Mouse (Mus musculus) liver, postnatal 0 days (tissue): ENCODE measurements around the gene Elac2. TPM values are rescaled to one million over a fixed set of nuclear protein-coding genes. Genes with fewer than 3 reads are reported as not detected.

Experiments used
- ATAC-seq: fragments of 200-750 bp; cut with Nextera tagmentation; 2 replicates; pipeline ENCODE4 v1.8.0; 2017; ENCODE audit warnings: mild to moderate bottlenecking, moderate library complexity
- DNase-seq: peaks from one replicate; pipeline ENCODE4 v3.0.0-alpha.2; 2016
- H3K27ac ChIP-seq: fragments of 300-500 bp; sonication (generic); 2 replicates; pipeline ENCODE4 v1.5.1; 2014; ENCODE audit warnings: antibody characterized with exemption, moderate library complexity, mild to moderate bottlenecking, low read depth
- H3K27me3 ChIP-seq: fragments of 300-500 bp; sonication (generic); 2 replicates; pipeline ENCODE4 v1.6.1; 2014; ENCODE audit warnings: low read length, control low read depth, mixed read lengths; ENCODE audit not compliant: insufficient read depth
- H3K36me3 ChIP-seq: fragments of 300-500 bp; sonication (generic); replicated peaks from 2 replicates; pipeline ENCODE4 v1.6.1; 2014; ENCODE audit warnings: mild to moderate bottlenecking, control low read depth, low read length, moderate library complexity, mixed read lengths; ENCODE audit not compliant: insufficient read depth
- H3K4me1 ChIP-seq: fragments of 300-500 bp; sonication (generic); 2 replicates; pipeline ENCODE4 v1.6.1; 2014; ENCODE audit warnings: antibody characterized with exemption, mild to moderate bottlenecking, control low read depth; ENCODE audit not compliant: insufficient read depth
- H3K4me2 ChIP-seq: fragments of 300-500 bp; sonication (generic); 2 replicates; pipeline ENCODE4 v1.6.1; 2014; ENCODE audit warnings: low read depth, mild to moderate bottlenecking, low read length, moderate library complexity, mixed read lengths
- H3K4me3 ChIP-seq: fragments of 300-500 bp; sonication (generic); 2 replicates; pipeline ENCODE4 v1.5.1; 2014; ENCODE audit warnings: low read depth, low read length
- H3K9ac ChIP-seq: fragments of 300-500 bp; sonication (generic); replicated peaks from 2 replicates; pipeline ENCODE4 v1.6.1; 2014; ENCODE audit warnings: mild to moderate bottlenecking, moderate library complexity
- H3K9me3 ChIP-seq: fragments of 300-500 bp; sonication (generic); 2 replicates; pipeline ENCODE4 v1.6.1; 2016; ENCODE audit warnings: mild to moderate bottlenecking, control low read depth, low read length, mixed read lengths
- CTCF ChIP-seq: sonication (generic); IDR thresholded peaks from 2 replicates; pipeline ENCODE4 v1.5.1; 2016; ENCODE audit warnings: antibody characterized with exemption, low read depth
- EP300 ChIP-seq: IDR thresholded peaks from 2 replicates; pipeline ENCODE4 v1.6.1; 2016; ENCODE audit warnings: antibody characterized with exemption, low read depth, mild to moderate bottlenecking
- WGBS: fragments of 180-500 bp; shearing (Covaris S2); extraction: QIAGEN DNeasy Blood & Tissue Kit; methylation state at CpG from one replicate; pipeline ENCODE4 v1.1.7; 2014; ENCODE audit not compliant: insufficient replicate concordance; 5-methylcytosine and 5-hydroxymethylcytosine counted together
- polyA plus RNA-seq: library from polyadenylated mRNA; unstranded; fragments of >200 nt; fragmentation: Nextera tagmentation; extraction: Ambion mirVana; gene quantifications from 2 replicates; pipeline ENCODE4 v1.2.1, GENCODE M21; 2015

The Elac2 gene
- polyA plus RNA-seq, 1 experiment from 2014 or later, result 8.3 TPM

GRCm38 (mm10) chr11:65006047-65006446 is 27.2 kb downstream of the Elac2 start:
- ATAC-seq, result no peak
- no peaks in the 10 kb centered on the region for H3K9me3 ChIP-seq
- DNase-seq, result no peak
- TF ChIP-seq CTCF, result no peak
- no peak for TF ChIP-seq EP300
- H3K27me3 ChIP-seq, result no peaks in the 10 kb centered on the region
- no peak overlapping the region for H3K4me3 ChIP-seq
- H3K9ac ChIP-seq, result no peak overlapping the region
- no peak overlapping the region for H3K27ac ChIP-seq
- peaks cover 19% of the 10 kb centered on the region for H3K36me3 ChIP-seq
- 84% methylated on average over 4 of the region's 4 CpGs for WGBS
- no peak overlapping the region for H3K4me2 ChIP-seq
- H3K4me1 ChIP-seq, result no peaks in the 10 kb centered on the region

- Histone ChIP-seq H3K27me3 (no peaks in the 10 kb centered on the region), H3K4me2 (no peak overlapping the region), H3K9me3 (no peaks in the 10 kb centered on the region), H3K4me1 (no peaks in the 10 kb centered on the region), H3K9ac (no peak overlapping the region), H3K27ac (no peak overlapping the region), H3K4me3 (no peak overlapping the region), H3K36me3 (no peaks in the 10 kb centered on the region)
- ATAC-seq (no peak), DNase-seq (no peak)
- TF ChIP-seq EP300 (no peak), CTCF (no peak)
- 71% methylated on average over 6 of the region's 6 CpGs for WGBS
Measured at GRCm38 (mm10) chr11:65013906-65014305, 35.1 kb downstream of the Elac2 start.

- Histone ChIP-seq H3K36me3 (no peaks in the 10 kb centered on the region), H3K4me3 (no peak overlapping the region), H3K4me1 (no peaks in the 10 kb centered on the region), H3K9ac (no peak overlapping the region), H3K4me2 (no peak overlapping the region), H3K9me3 (no peaks in the 10 kb centered on the region), H3K27ac (no peak overlapping the region), H3K27me3 (no peaks in the 10 kb centered on the region)
- ATAC-seq (no peak), DNase-seq (no peak)
- 74% methylated on average over 1 of the region's 1 CpGs for WGBS
- TF ChIP-seq EP300, result no peak
- TF ChIP-seq CTCF, result no peak
Measured at GRCm38 (mm10) chr11:65016754-65017153, 37.9 kb downstream of the Elac2 start.

- H3K27me3 ChIP-seq, result no peaks in the 10 kb centered on the region
- H3K4me1 ChIP-seq, result no peaks in the 10 kb centered on the region
- DNase-seq (no peak), ATAC-seq (no peak)
- TF ChIP-seq EP300 (no peak), CTCF (no peak)
- H3K4me3 ChIP-seq, result no peak overlapping the region
- 76% methylated on average over 4 of the region's 4 CpGs for WGBS
- H3K9me3 ChIP-seq, result no peaks in the 10 kb centered on the region
- H3K36me3 ChIP-seq, result no peaks in the 10 kb centered on the region
- no peak overlapping the region for H3K9ac ChIP-seq
- H3K27ac ChIP-seq, result no peak overlapping the region
- no peak overlapping the region for H3K4me2 ChIP-seq
Measured at GRCm38 (mm10) chr11:65020744-65021143, 41.9 kb downstream of the Elac2 start.

- TF ChIP-seq CTCF (no peak), EP300 (no peak)
- WGBS, result 80% methylated on average over 11 of the region's 11 CpGs
- ATAC-seq, result no peak
Measured at GRCm38 (mm10) chr11:65022771-65023170, 43.9 kb downstream of the Elac2 start.

GRCm38 (mm10) chr11:65028049-65028448 is 49.2 kb downstream of the Elac2 start:
- Histone ChIP-seq H3K27ac (no peak overlapping the region), H3K36me3 (no peaks in the 10 kb centered on the region), H3K4me1 (no peaks in the 10 kb centered on the region), H3K4me3 (no peak overlapping the region), H3K27me3 (no peaks in the 10 kb centered on the region), H3K9ac (no peak overlapping the region), H3K9me3 (no peaks in the 10 kb centered on the region), H3K4me2 (no peak overlapping the region)
- ATAC-seq (no peak), DNase-seq (no peak)
- no peak for TF ChIP-seq EP300
- TF ChIP-seq CTCF, result no peak
- 77% methylated on average over 5 of the region's 5 CpGs for WGBS

More at GRCm38 (mm10) chr11:65022771-65023170, 43.9 kb downstream of the Elac2 start:
- Histone ChIP-seq H3K9ac (no peak overlapping the region), H3K27me3 (no peaks in the 10 kb centered on the region), H3K4me2 (no peak overlapping the region), H3K4me3 (no peak overlapping the region), H3K4me1 (no peaks in the 10 kb centered on the region), H3K9me3 (no peaks in the 10 kb centered on the region), H3K27ac (no peak overlapping the region), H3K36me3 (no peaks in the 10 kb centered on the region)
- DNase-seq, result no peak

GRCm38 (mm10) chr11:65030201-65030600 is 51.4 kb downstream of the Elac2 start:
- H3K4me3 ChIP-seq, result no peak overlapping the region
- ATAC-seq (no peak), DNase-seq (no peak)
- H3K27me3 ChIP-seq, result no peaks in the 10 kb centered on the region
- TF ChIP-seq EP300, result no peak
- TF ChIP-seq CTCF, result no peak
- WGBS, result 57% methylated on average over 1 of the region's 1 CpGs
- no peak overlapping the region for H3K9ac ChIP-seq
- H3K4me2 ChIP-seq, result no peak overlapping the region
- no peaks in the 10 kb centered on the region for H3K9me3 ChIP-seq
- H3K36me3 ChIP-seq, result no peaks in the 10 kb centered on the region
- no peaks in the 10 kb centered on the region for H3K4me1 ChIP-seq
- H3K27ac ChIP-seq, result no peak overlapping the region
